Mouse (Mus musculus) kidney, embryonic 14.5 days (tissue): ENCODE results near the gene Mab21l1. TPM values are rescaled to one million over a fixed set of nuclear protein-coding genes. Genes with fewer than 3 reads are reported as not detected.

Experiments
- ATAC-seq: fragments of 200-750 bp; cut with Nextera tagmentation; 2 replicates; pipeline ENCODE4 v1.8.0; 2017; ENCODE audit warnings: moderate number of reproducible peaks, mild to moderate bottlenecking, moderate TSS enrichment, moderate library complexity; ENCODE audit not compliant: low FRiP score, low TSS enrichment
- H3K27ac ChIP-seq: fragments of 300-500 bp; sonication (generic); 2 replicates; pipeline ENCODE4 v1.5.1; 2014; ENCODE audit warnings: low read depth, mild to moderate bottlenecking, low read length, moderate library complexity, mixed read lengths
- H3K27me3 ChIP-seq: fragments of 300-500 bp; sonication (generic); 2 replicates; pipeline ENCODE4 v1.6.1; 2014; ENCODE audit warnings: mild to moderate bottlenecking, low read length; ENCODE audit not compliant: control insufficient read depth, insufficient read depth
- H3K36me3 ChIP-seq: fragments of 300-500 bp; sonication (generic); 2 replicates; pipeline ENCODE4 v1.6.1; 2014; ENCODE audit warnings: low read length, mixed read lengths; ENCODE audit not compliant: control insufficient read depth, insufficient read depth
- H3K4me1 ChIP-seq: fragments of 300-500 bp; sonication (generic); 2 replicates; pipeline ENCODE4 v1.6.1; 2014; ENCODE audit warnings: low read length, mixed read lengths; ENCODE audit not compliant: control insufficient read depth, insufficient read depth
- H3K4me2 ChIP-seq: fragments of 300-500 bp; sonication (generic); replicated peaks from 2 replicates; pipeline ENCODE4 v1.6.1; 2014; ENCODE audit warnings: low read depth, mild to moderate bottlenecking, low read length
- H3K4me3 ChIP-seq: fragments of 300-500 bp; sonication (generic); 2 replicates; pipeline ENCODE4 v1.5.1; 2014; ENCODE audit warnings: mild to moderate bottlenecking, low read length
- H3K9ac ChIP-seq: fragments of 300-500 bp; sonication (generic); 2 replicates; pipeline ENCODE4 v1.6.1; 2014; ENCODE audit warnings: low read depth, mild to moderate bottlenecking, low read length, moderate library complexity
- H3K9me3 ChIP-seq: fragments of 300-500 bp; sonication (generic); 2 replicates; pipeline ENCODE4 v1.6.1; 2016; ENCODE audit warnings: low read length; ENCODE audit not compliant: control insufficient read depth
- WGBS: fragments of 180-500 bp; shearing (Covaris S2); extraction: QIAGEN DNeasy Blood & Tissue Kit; methylation state at CpG from one replicate; pipeline ENCODE4 v1.1.7; 2014; 5-methylcytosine and 5-hydroxymethylcytosine counted together
- polyA plus RNA-seq: library from polyadenylated mRNA; unstranded; fragments of >200 nt; fragmentation: Nextera tagmentation; extraction: Ambion mirVana; gene quantifications from 2 replicates; pipeline ENCODE4 v1.2.1, GENCODE M21; 2014

Mab21l1 gene
- 0.63 and 0.87 TPM in 2 replicates for polyA plus RNA-seq

GRCm38 (mm10) chr3:55782056-55782687 is at the start of gene Mab21l1:
TSS of gene Mab21l1 (plus strand) at chr3:55782510.
- Histone ChIP-seq H3K27ac (no peak within 1 kb of the TSS), H3K4me1 (peaks cover 15% of the 10 kb centered on the region; the same call in 1 of the 2 replicates), H3K4me3 (peak within 1 kb of the TSS; percentile 33), H3K4me2 (peak within 1 kb of the TSS; percentile 40), H3K27me3 (peaks cover 72% of the 10 kb centered on the region), H3K9ac (peak within 1 kb of the TSS; percentile 12; the same call in 1 of the 2 replicates), H3K9me3 (no peaks in the 10 kb centered on the region), H3K36me3 (no peaks in the 10 kb centered on the region)
- WGBS, result 4% methylated on average over 16 of the region's 16 CpGs
- ATAC-seq, result peak; percentile 55; the same call in 1 of the 2 replicates

DNA sequence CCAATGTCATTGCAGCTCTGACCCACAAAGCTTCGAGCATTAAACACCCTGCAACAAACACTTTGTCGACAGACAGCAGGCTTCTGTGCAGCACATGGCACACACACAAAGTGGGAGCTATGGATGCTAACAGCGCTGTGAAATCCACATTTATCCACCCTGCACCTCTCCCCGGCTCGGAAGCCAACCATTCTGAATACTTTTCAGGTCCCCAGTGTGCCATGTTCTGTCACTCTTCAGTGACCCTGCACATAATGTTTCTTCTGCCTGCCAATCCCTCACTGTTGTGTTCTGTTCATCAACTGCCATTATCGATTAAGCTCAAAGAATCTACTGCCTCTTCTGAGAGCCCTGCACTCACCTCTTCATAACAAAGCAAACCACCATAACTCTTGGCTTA is 48.6 kb upstream of the Mab21l1 start:
- ATAC-seq, result no peak
- Histone ChIP-seq H3K4me3 (no peak overlapping the region), H3K4me2 (no peak overlapping the region), H3K9me3 (no peaks in the 10 kb centered on the region), H3K27me3 (no peaks in the 10 kb centered on the region), H3K36me3 (no peaks in the 10 kb centered on the region), H3K27ac (no peak overlapping the region), H3K9ac (no peak overlapping the region), H3K4me1 (no peaks in the 10 kb centered on the region)
- 76% methylated on average over 6 of the region's 6 CpGs for WGBS

GRCm38 (mm10) chr3:55741428-55741827 is 40.9 kb upstream of the Mab21l1 start:
- Histone ChIP-seq H3K27ac (no peak overlapping the region), H3K4me1 (no peaks in the 10 kb centered on the region), H3K4me2 (no peak overlapping the region), H3K27me3 (no peaks in the 10 kb centered on the region), H3K9me3 (no peaks in the 10 kb centered on the region), H3K9ac (no peak overlapping the region), H3K4me3 (no peak overlapping the region), H3K36me3 (no peaks in the 10 kb centered on the region)
- no peak for ATAC-seq
- WGBS, result 71% methylated on average over 6 of the region's 6 CpGs

DNA sequence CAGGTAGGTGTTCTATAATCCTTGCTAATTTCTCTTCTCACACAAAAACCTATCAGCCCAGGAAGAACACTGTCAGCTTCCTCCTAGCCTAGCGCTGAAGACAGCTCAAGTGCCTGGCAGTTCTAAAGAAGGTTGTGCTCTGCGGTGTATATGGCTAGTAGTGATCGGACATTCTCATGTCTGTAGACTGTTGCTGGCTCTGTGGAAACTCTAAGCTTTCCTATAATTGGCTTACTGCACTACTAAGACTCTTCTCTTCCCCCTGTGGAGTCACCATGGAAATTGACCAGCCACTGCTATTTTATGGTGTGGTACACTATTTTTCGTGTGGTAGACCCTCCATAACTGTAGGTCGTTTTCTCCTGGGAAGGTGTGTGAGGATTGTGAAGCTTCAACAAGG is 40.1 kb upstream of the Mab21l1 start:
- no peak overlapping the region for H3K4me2 ChIP-seq
- no peaks in the 10 kb centered on the region for H3K4me1 ChIP-seq
- no peaks in the 10 kb centered on the region for H3K9me3 ChIP-seq
- H3K27me3 ChIP-seq, result no peaks in the 10 kb centered on the region
- 87% methylated on average over 5 of the region's 5 CpGs for WGBS
- H3K4me3 ChIP-seq, result no peak overlapping the region
- no peak for ATAC-seq
- H3K27ac ChIP-seq, result no peak overlapping the region
- no peak overlapping the region for H3K9ac ChIP-seq
- no peaks in the 10 kb centered on the region for H3K36me3 ChIP-seq

DNA sequence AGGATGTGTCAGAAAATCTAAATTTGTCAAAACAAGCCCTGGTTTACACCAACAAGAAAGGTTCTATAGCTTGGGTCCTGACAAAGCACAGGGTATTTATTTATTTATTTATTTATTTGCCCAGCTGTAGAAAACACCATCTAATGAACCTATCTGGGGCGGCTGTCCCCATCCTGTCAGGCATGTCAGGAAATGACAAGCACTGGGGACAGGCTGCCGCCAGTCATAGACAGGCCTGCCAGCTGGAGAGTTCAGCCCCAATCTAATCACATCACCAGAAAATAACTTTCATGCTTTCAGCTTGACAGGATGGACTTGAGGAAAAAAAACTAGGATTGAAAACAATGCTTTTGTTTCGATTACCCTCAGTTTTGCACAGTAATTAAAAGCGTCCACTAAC is 39.7 kb upstream of the Mab21l1 start:
- Histone ChIP-seq H3K4me1 (no peaks in the 10 kb centered on the region), H3K9ac (no peak overlapping the region), H3K27me3 (no peaks in the 10 kb centered on the region), H3K4me3 (no peak overlapping the region), H3K36me3 (no peaks in the 10 kb centered on the region), H3K9me3 (no peaks in the 10 kb centered on the region), H3K4me2 (no peak overlapping the region), H3K27ac (no peak overlapping the region)
- WGBS, result 78% methylated on average over 4 of the region's 4 CpGs
- no peak for ATAC-seq

- H3K36me3 ChIP-seq, result no peaks in the 10 kb centered on the region
- no peak overlapping the region for H3K9ac ChIP-seq
- no peaks in the 10 kb centered on the region for H3K4me1 ChIP-seq
- H3K9me3 ChIP-seq, result no peaks in the 10 kb centered on the region
- no peak overlapping the region for H3K4me2 ChIP-seq
- no peak for ATAC-seq
- no peak overlapping the region for H3K4me3 ChIP-seq
- WGBS, result 81% methylated on average over 5 of the region's 5 CpGs
- no peaks in the 10 kb centered on the region for H3K27me3 ChIP-seq
- no peak overlapping the region for H3K27ac ChIP-seq
These were observed 38.4 kb upstream of the Mab21l1 start for GRCm38 (mm10) chr3:55743885-55744284.

GRCm38 (mm10) chr3:55750445-55751065 is 31.8 kb upstream of the Mab21l1 start:
- Histone ChIP-seq H3K27ac (no peak overlapping the region), H3K9ac (no peak overlapping the region), H3K36me3 (no peaks in the 10 kb centered on the region), H3K4me1 (no peaks in the 10 kb centered on the region), H3K4me2 (no peak overlapping the region), H3K27me3 (no peaks in the 10 kb centered on the region), H3K9me3 (no peaks in the 10 kb centered on the region), H3K4me3 (no peak overlapping the region)
- WGBS, result 66% methylated on average over 11 of the region's 11 CpGs
- ATAC-seq, result no peak

DNA sequence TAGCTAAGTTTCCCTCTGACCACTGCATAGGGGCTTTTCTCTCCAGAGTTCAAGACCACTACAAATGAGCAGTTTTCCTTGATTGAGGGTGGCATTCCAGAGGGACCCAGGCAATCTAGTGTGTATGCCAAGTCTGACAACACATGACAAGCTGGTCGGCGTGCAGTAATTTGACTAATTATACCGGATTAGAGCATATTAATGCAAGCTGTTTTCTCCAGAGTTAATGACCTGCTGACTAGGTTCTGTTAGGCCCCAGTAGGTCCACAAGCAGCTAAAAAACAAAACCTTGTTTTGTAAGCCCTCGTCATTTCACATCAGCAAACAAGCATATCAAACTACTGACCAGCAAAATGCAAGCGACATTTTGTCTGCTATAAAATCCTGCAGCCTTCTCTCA is 30.9 kb upstream of the Mab21l1 start:
- Histone ChIP-seq H3K36me3 (no peaks in the 10 kb centered on the region), H3K4me3 (no peak overlapping the region), H3K9me3 (no peaks in the 10 kb centered on the region), H3K4me1 (no peaks in the 10 kb centered on the region), H3K27ac (no peak overlapping the region), H3K27me3 (no peaks in the 10 kb centered on the region), H3K4me2 (no peak overlapping the region), H3K9ac (no peak overlapping the region)
- no peak for ATAC-seq
- 79% methylated on average over 5 of the region's 5 CpGs for WGBS

GRCm38 (mm10) chr3:55752558-55752957 is 29.8 kb upstream of the Mab21l1 start:
- Histone ChIP-seq H3K4me3 (no peak overlapping the region), H3K27me3 (no peaks in the 10 kb centered on the region), H3K9ac (no peak overlapping the region), H3K9me3 (no peaks in the 10 kb centered on the region), H3K4me1 (0 out of 2 replicates have a peak, but pooled peaks cover 3% of the 10 kb centered on the region), H3K36me3 (no peaks in the 10 kb centered on the region), H3K27ac (no peak overlapping the region), H3K4me2 (no peak overlapping the region)
- 76% methylated on average over 4 of the region's 4 CpGs for WGBS
- ATAC-seq, result no peak
